Mouse (Mus musculus) hindbrain, embryonic 15.5 days (tissue): ENCODE results near the gene Sema4c. TPM values are rescaled to one million over a fixed set of nuclear protein-coding genes. Genes with fewer than 3 reads are reported as not detected.

Source experiments
- ATAC-seq: fragments of 200-750 bp; cut with Nextera tagmentation; 2 replicates; pipeline ENCODE4 v1.8.0; 2017; ENCODE audit warnings: low read depth, moderate number of reproducible peaks, moderate TSS enrichment; ENCODE audit not compliant: low FRiP score
- H3K27ac ChIP-seq: fragments of 300-500 bp; sonication (generic); replicated peaks from 2 replicates; pipeline ENCODE4 v1.5.1; 2015; ENCODE audit warnings: mild to moderate bottlenecking, inconsistent platforms
- H3K27me3 ChIP-seq: fragments of 300-500 bp; sonication (generic); 2 replicates; pipeline ENCODE4 v1.6.1; 2015; ENCODE audit warnings: control low read depth, inconsistent platforms
- H3K36me3 ChIP-seq: fragments of 300-500 bp; sonication (generic); 2 replicates; pipeline ENCODE4 v1.6.1; 2015; ENCODE audit warnings: control low read depth, inconsistent platforms
- H3K4me1 ChIP-seq: fragments of 300-500 bp; sonication (generic); replicated peaks from 2 replicates; pipeline ENCODE4 v1.6.1; 2015; ENCODE audit warnings: control low read depth, inconsistent platforms
- H3K4me2 ChIP-seq: fragments of 300-500 bp; sonication (generic); 2 replicates; pipeline ENCODE4 v1.6.1; 2015; ENCODE audit warnings: moderate library complexity, mild to moderate bottlenecking, inconsistent platforms
- H3K4me3 ChIP-seq: fragments of 300-500 bp; sonication (generic); 2 replicates; pipeline ENCODE4 v1.5.1; 2015; ENCODE audit warnings: mild to moderate bottlenecking, inconsistent platforms
- H3K9ac ChIP-seq: fragments of 300-500 bp; sonication (generic); 2 replicates; pipeline ENCODE4 v1.6.1; 2015; ENCODE audit warnings: inconsistent platforms
- H3K9me3 ChIP-seq: fragments of 300-500 bp; sonication (generic); 2 replicates; pipeline ENCODE4 v1.6.1; 2016; ENCODE audit warnings: control low read depth, inconsistent platforms
- WGBS: fragments of 180-500 bp; shearing (Covaris S2); methylation state at CpG from one replicate; pipeline ENCODE4 v1.1.7; 2015; 5-methylcytosine and 5-hydroxymethylcytosine counted together
- polyA plus RNA-seq: library from polyadenylated mRNA; unstranded; fragments of >200 nt; fragmentation: Nextera tagmentation; extraction: Ambion mirVana; gene quantifications from 2 replicates; pipeline ENCODE4 v1.2.1, GENCODE M21; 2015

The Sema4c gene
- polyA plus RNA-seq, 1 experiment from 2014 or later = 26.8 TPM

GRCm38 (mm10) chr1:36589486-36589885 lies 31.3 kb upstream of the Sema4c start:
- ATAC-seq = peak; percentile 35; the same call in 1 of the 2 replicates
- 40% methylated on average over 6 of the region's 6 CpGs for WGBS
- no peak overlapping the region for H3K27ac ChIP-seq

GRCm38 (mm10) chr1:36588476-36589450 lies 30.6 kb upstream of the Sema4c start:
- peak; percentile 61 for ATAC-seq
- 0 out of 2 replicates have a peak overlapping the region, but pooled peaks have one; percentile 11 for H3K27ac ChIP-seq
- no peaks in the 10 kb centered on the region for H3K36me3 ChIP-seq
- H3K4me3 ChIP-seq = no peak overlapping the region
- 58% methylated on average over 13 of the region's 13 CpGs for WGBS
- no peak overlapping the region for H3K4me2 ChIP-seq
- H3K4me1 ChIP-seq = peaks cover 27% of the 10 kb centered on the region
- no peaks in the 10 kb centered on the region for H3K27me3 ChIP-seq
- H3K9me3 ChIP-seq = no peaks in the 10 kb centered on the region
- no peak overlapping the region for H3K9ac ChIP-seq

More at GRCm38 (mm10) chr1:36589486-36589885, 31.3 kb upstream of the Sema4c start:
- Histone ChIP-seq H3K4me1 (peaks cover 27% of the 10 kb centered on the region), H3K36me3 (no peaks in the 10 kb centered on the region), H3K4me2 (no peak overlapping the region), H3K9ac (no peak overlapping the region), H3K9me3 (no peaks in the 10 kb centered on the region), H3K27me3 (no peaks in the 10 kb centered on the region), H3K4me3 (no peak overlapping the region)

GRCm38 (mm10) chr1:36587860-36588259 lies 29.7 kb upstream of the Sema4c start:
- 90% methylated on average over 6 of the region's 6 CpGs for WGBS
- no peak overlapping the region for H3K4me2 ChIP-seq
- H3K27ac ChIP-seq = no peak overlapping the region
- H3K9ac ChIP-seq = no peak overlapping the region
- H3K27me3 ChIP-seq = no peaks in the 10 kb centered on the region
- no peaks in the 10 kb centered on the region for H3K36me3 ChIP-seq
- H3K9me3 ChIP-seq = no peaks in the 10 kb centered on the region
- no peak overlapping the region for H3K4me3 ChIP-seq
- peaks cover 27% of the 10 kb centered on the region for H3K4me1 ChIP-seq
- no peak for ATAC-seq

GRCm38 (mm10) chr1:36586288-36586687 lies 28.1 kb upstream of the Sema4c start:
- WGBS = 71% methylated on average over 4 of the region's 4 CpGs
- Histone ChIP-seq H3K4me2 (no peak overlapping the region), H3K4me1 (peaks cover 28% of the 10 kb centered on the region), H3K9me3 (no peaks in the 10 kb centered on the region), H3K36me3 (no peaks in the 10 kb centered on the region), H3K4me3 (no peak overlapping the region), H3K9ac (no peak overlapping the region), H3K27ac (no peak overlapping the region), H3K27me3 (no peaks in the 10 kb centered on the region)
- no peak for ATAC-seq

- Histone ChIP-seq H3K4me3 (no peak overlapping the region), H3K4me2 (no peak overlapping the region), H3K27me3 (no peaks in the 10 kb centered on the region), H3K4me1 (peaks cover 23% of the 10 kb centered on the region), H3K27ac (no peak overlapping the region), H3K36me3 (no peaks in the 10 kb centered on the region), H3K9me3 (no peaks in the 10 kb centered on the region), H3K9ac (no peak overlapping the region)
- no peak for ATAC-seq
- 88% methylated on average over 8 of the region's 8 CpGs for WGBS
Measured at GRCm38 (mm10) chr1:36583408-36584116, 25.4 kb upstream of the Sema4c start.

GRCm38 (mm10) chr1:36582211-36582610 lies 24.1 kb upstream of the Sema4c start:
- Histone ChIP-seq H3K9ac (no peak overlapping the region), H3K4me2 (no peak overlapping the region), H3K27ac (no peak overlapping the region), H3K27me3 (no peaks in the 10 kb centered on the region), H3K36me3 (no peaks in the 10 kb centered on the region), H3K4me3 (no peak overlapping the region), H3K9me3 (no peaks in the 10 kb centered on the region), H3K4me1 (peaks cover 18% of the 10 kb centered on the region)
- 75% methylated on average over 8 of the region's 8 CpGs for WGBS
- ATAC-seq = no peak

GRCm38 (mm10) chr1:36581260-36581659 lies 23.1 kb upstream of the Sema4c start:
- Histone ChIP-seq H3K27ac (peak overlapping the region; percentile 89), H3K4me1 (peaks cover 18% of the 10 kb centered on the region), H3K9ac (no peak overlapping the region), H3K4me3 (no peak overlapping the region), H3K9me3 (no peaks in the 10 kb centered on the region), H3K27me3 (no peaks in the 10 kb centered on the region), H3K4me2 (no peak overlapping the region), H3K36me3 (no peaks in the 10 kb centered on the region)
- 44% methylated on average over 5 of the region's 5 CpGs for WGBS
- ATAC-seq = no peak

- H3K36me3 ChIP-seq = no peaks in the 10 kb centered on the region
- 3% methylated on average over 17 of the region's 17 CpGs for WGBS
- H3K27ac ChIP-seq = peak overlapping the region; percentile 89
- ATAC-seq = peak; percentile 75
- H3K4me3 ChIP-seq = no peak overlapping the region
- 0 out of 2 replicates have a peak overlapping the region, but pooled peaks have one; percentile 9 for H3K9ac ChIP-seq
- peak overlapping the region; percentile 39 for H3K4me2 ChIP-seq
- peaks cover 18% of the 10 kb centered on the region for H3K4me1 ChIP-seq
- no peaks in the 10 kb centered on the region for H3K9me3 ChIP-seq
- H3K27me3 ChIP-seq = no peaks in the 10 kb centered on the region
Measured at GRCm38 (mm10) chr1:36580384-36581207, 22.4 kb upstream of the Sema4c start.

GRCm38 (mm10) chr1:36579974-36580383 lies 21.8 kb upstream of the Sema4c start:
- Histone ChIP-seq H3K4me1 (peaks cover 18% of the 10 kb centered on the region), H3K36me3 (no peaks in the 10 kb centered on the region), H3K9ac (0 out of 2 replicates have a peak overlapping the region, but pooled peaks have one; percentile 9), H3K4me3 (no peak overlapping the region), H3K27me3 (no peaks in the 10 kb centered on the region), H3K9me3 (no peaks in the 10 kb centered on the region), H3K27ac (peak overlapping the region; percentile 89), H3K4me2 (peak overlapping the region; percentile 39)
- WGBS = 23% methylated on average over 6 of the region's 6 CpGs
- peak; percentile 65 for ATAC-seq

GRCm38 (mm10) chr1:36576991-36577675 lies 19.0 kb upstream of the Sema4c start:
- Histone ChIP-seq H3K27ac (no peak overlapping the region), H3K9ac (no peak overlapping the region), H3K36me3 (no peaks in the 10 kb centered on the region), H3K9me3 (no peaks in the 10 kb centered on the region), H3K27me3 (no peaks in the 10 kb centered on the region), H3K4me3 (no peak overlapping the region), H3K4me1 (peaks cover 27% of the 10 kb centered on the region), H3K4me2 (no peak overlapping the region)
- no peak for ATAC-seq
- WGBS = 72% methylated on average over 6 of the region's 6 CpGs

GRCm38 (mm10) chr1:36575347-36575746 lies 17.2 kb upstream of the Sema4c start:
- 70% methylated on average over 6 of the region's 6 CpGs for WGBS

More at GRCm38 (mm10) chr1:36575347-36575746, 17.2 kb upstream of the Sema4c start:
- Histone ChIP-seq H3K4me2 (no peak overlapping the region), H3K36me3 (no peaks in the 10 kb centered on the region), H3K4me1 (peaks cover 16% of the 10 kb centered on the region), H3K27me3 (no peaks in the 10 kb centered on the region), H3K4me3 (no peak overlapping the region), H3K9ac (no peak overlapping the region), H3K9me3 (no peaks in the 10 kb centered on the region), H3K27ac (no peak overlapping the region)
- no peak for ATAC-seq
